Mouse (Mus musculus): ENCODE data around the gene Tbc1d7. TPM values are rescaled to one million over a fixed set of nuclear protein-coding genes. Genes with fewer than 3 reads are reported as not detected.

The Tbc1d7 gene
- polyA plus RNA-seq, 1 experiment from 2014 or later = 12.3 TPM

GRCm38 (mm10) chr13:43209560-43209959 is 38.3 kb upstream of the Tbc1d7 start:
- 0 out of 2 replicates have a peak, but pooled peaks have one; percentile 13 for ATAC-seq (ENCODE audit: insufficient read depth)
- Histone ChIP-seq H3K4me2 (peak overlapping the region; percentile 44), H3K27me3 (peaks cover 32% of the 10 kb centered on the region), H3K4me1 (replicated peaks) (peaks cover 39% of the 10 kb centered on the region), H3K27ac (replicated peaks) (peak overlapping the region; percentile 55; the same call in 1 of the 2 replicates), H3K4me3 (replicated peaks) (no peak overlapping the region), H3K9me3 (replicated peaks) (no peaks in the 10 kb centered on the region), H3K36me3 (replicated peaks) (no peaks in the 10 kb centered on the region), H3K9ac (no peak overlapping the region)
- 17% methylated on average over 5 of the region's 5 CpGs for WGBS (ENCODE audit: insufficient replicate concordance)

- peak overlapping the region; percentile 55 for H3K27ac ChIP-seq (replicated peaks)
- no peak overlapping the region for H3K4me3 ChIP-seq (replicated peaks)
- no peaks in the 10 kb centered on the region for H3K9me3 ChIP-seq (replicated peaks)
- peaks cover 28% of the 10 kb centered on the region for H3K27me3 ChIP-seq
- H3K4me1 ChIP-seq (replicated peaks) = peaks cover 41% of the 10 kb centered on the region
- peak overlapping the region; percentile 44 for H3K4me2 ChIP-seq
- no peak overlapping the region for H3K9ac ChIP-seq
- no peaks in the 10 kb centered on the region for H3K36me3 ChIP-seq (replicated peaks)
- 24% methylated on average over 16 of the region's 16 CpGs for WGBS (ENCODE audit: insufficient replicate concordance)
- ATAC-seq (ENCODE audit: insufficient read depth) = peak; percentile 59
Observed at GRCm38 (mm10) chr13:43208914-43209439, 37.7 kb upstream of the Tbc1d7 start.

GRCm38 (mm10) chr13:43206118-43206683 is 34.9 kb upstream of the Tbc1d7 start:
- Histone ChIP-seq H3K36me3 (replicated peaks) (no peaks in the 10 kb centered on the region), H3K27ac (replicated peaks) (no peak overlapping the region), H3K9ac (no peak overlapping the region), H3K4me3 (replicated peaks) (no peak overlapping the region), H3K27me3 (0 out of 2 replicates have a peak, but pooled peaks cover 13% of the 10 kb centered on the region), H3K4me2 (no peak overlapping the region), H3K9me3 (replicated peaks) (no peaks in the 10 kb centered on the region), H3K4me1 (replicated peaks) (peaks cover 33% of the 10 kb centered on the region)
- WGBS (ENCODE audit: insufficient replicate concordance) = 78% methylated on average over 12 of the region's 12 CpGs
- ATAC-seq (ENCODE audit: insufficient read depth) = no peak

- H3K4me2 ChIP-seq = no peak overlapping the region
- no peaks in the 10 kb centered on the region for H3K36me3 ChIP-seq (replicated peaks)
- no peak for ATAC-seq (ENCODE audit: insufficient read depth)
- WGBS (ENCODE audit: insufficient replicate concordance) = 38% methylated on average over 5 of the region's 5 CpGs
- peaks cover 13% of the 10 kb centered on the region for H3K27me3 ChIP-seq
- no peak overlapping the region for H3K4me3 ChIP-seq (replicated peaks)
- H3K4me1 ChIP-seq (replicated peaks) = peaks cover 30% of the 10 kb centered on the region
- H3K9me3 ChIP-seq (replicated peaks) = no peaks in the 10 kb centered on the region
- no peak overlapping the region for H3K27ac ChIP-seq (replicated peaks)
- H3K9ac ChIP-seq = no peak overlapping the region
Observed at GRCm38 (mm10) chr13:43203641-43204040, 32.3 kb upstream of the Tbc1d7 start.

- Histone ChIP-seq H3K36me3 (replicated peaks) (no peaks in the 10 kb centered on the region), H3K27me3 (peaks cover 17% of the 10 kb centered on the region), H3K4me2 (no peak overlapping the region), H3K4me1 (replicated peaks) (peaks cover 27% of the 10 kb centered on the region), H3K9ac (no peak overlapping the region), H3K4me3 (replicated peaks) (no peak overlapping the region), H3K27ac (replicated peaks) (no peak overlapping the region), H3K9me3 (replicated peaks) (no peaks in the 10 kb centered on the region)
- 73% methylated on average over 7 of the region's 7 CpGs for WGBS (ENCODE audit: insufficient replicate concordance)
- no peak for ATAC-seq (ENCODE audit: insufficient read depth)
Observed at GRCm38 (mm10) chr13:43203234-43203633, 31.9 kb upstream of the Tbc1d7 start.

- Histone ChIP-seq H3K9me3 (replicated peaks) (no peaks in the 10 kb centered on the region), H3K4me2 (no peak overlapping the region), H3K36me3 (replicated peaks) (no peaks in the 10 kb centered on the region), H3K4me1 (replicated peaks) (peaks cover 21% of the 10 kb centered on the region), H3K27me3 (peaks cover 25% of the 10 kb centered on the region), H3K27ac (replicated peaks) (no peak overlapping the region), H3K4me3 (replicated peaks) (no peak overlapping the region), H3K9ac (no peak overlapping the region)
- WGBS (ENCODE audit: insufficient replicate concordance) = 61% methylated on average over 10 of the region's 10 CpGs
- no peak for ATAC-seq (ENCODE audit: insufficient read depth)
Observed at GRCm38 (mm10) chr13:43202351-43202750, 31.1 kb upstream of the Tbc1d7 start.

- H3K4me2 ChIP-seq = no peak overlapping the region
- WGBS (ENCODE audit: insufficient replicate concordance) = 50% methylated on average over 22 of the region's 22 CpGs
- no peak for ATAC-seq (ENCODE audit: insufficient read depth)
Observed at GRCm38 (mm10) chr13:43201033-43201432, 29.7 kb upstream of the Tbc1d7 start.

GRCm38 (mm10) chr13:43200473-43200872 is 29.2 kb upstream of the Tbc1d7 start:
- peaks cover 34% of the 10 kb centered on the region for H3K4me1 ChIP-seq (replicated peaks)
- no peaks in the 10 kb centered on the region for H3K9me3 ChIP-seq (replicated peaks)
- H3K9ac ChIP-seq = no peak overlapping the region
- WGBS (ENCODE audit: insufficient replicate concordance) = 81% methylated on average over 22 of the region's 22 CpGs
- H3K27me3 ChIP-seq = peaks cover 41% of the 10 kb centered on the region
- no peak overlapping the region for H3K4me3 ChIP-seq (replicated peaks)
- no peaks in the 10 kb centered on the region for H3K36me3 ChIP-seq (replicated peaks)
- H3K4me2 ChIP-seq = no peak overlapping the region
- no peak overlapping the region for H3K27ac ChIP-seq (replicated peaks)
- no peak for ATAC-seq (ENCODE audit: insufficient read depth)

More at GRCm38 (mm10) chr13:43201033-43201432, 29.7 kb upstream of the Tbc1d7 start:
- peaks cover 31% of the 10 kb centered on the region for H3K4me1 ChIP-seq (replicated peaks)
- H3K27ac ChIP-seq (replicated peaks) = no peak overlapping the region
- H3K4me3 ChIP-seq (replicated peaks) = no peak overlapping the region
- H3K9me3 ChIP-seq (replicated peaks) = no peaks in the 10 kb centered on the region
- peaks cover 37% of the 10 kb centered on the region for H3K27me3 ChIP-seq
- no peak overlapping the region for H3K9ac ChIP-seq
- H3K36me3 ChIP-seq (replicated peaks) = no peaks in the 10 kb centered on the region

GRCm38 (mm10) chr13:43199749-43200148 is 28.4 kb upstream of the Tbc1d7 start:
- H3K4me1 ChIP-seq (replicated peaks) = peaks cover 34% of the 10 kb centered on the region
- no peak overlapping the region for H3K4me3 ChIP-seq (replicated peaks)
- WGBS (ENCODE audit: insufficient replicate concordance) = 49% methylated on average over 5 of the region's 5 CpGs
- ATAC-seq (ENCODE audit: insufficient read depth) = no peak
- H3K9ac ChIP-seq = no peak overlapping the region
- H3K27ac ChIP-seq (replicated peaks) = no peak overlapping the region
- no peak overlapping the region for H3K4me2 ChIP-seq
- H3K9me3 ChIP-seq (replicated peaks) = no peaks in the 10 kb centered on the region
- H3K36me3 ChIP-seq (replicated peaks) = no peaks in the 10 kb centered on the region
- H3K27me3 ChIP-seq = peaks cover 47% of the 10 kb centered on the region

GRCm38 (mm10) chr13:43199282-43199681 is 28.0 kb upstream of the Tbc1d7 start:
- no peak overlapping the region for H3K9ac ChIP-seq
- no peaks in the 10 kb centered on the region for H3K9me3 ChIP-seq (replicated peaks)
- peaks cover 52% of the 10 kb centered on the region for H3K27me3 ChIP-seq
- no peak overlapping the region for H3K4me2 ChIP-seq
- no peak for ATAC-seq (ENCODE audit: insufficient read depth)
- no peaks in the 10 kb centered on the region for H3K36me3 ChIP-seq (replicated peaks)
- WGBS (ENCODE audit: insufficient replicate concordance) = 61% methylated on average over 7 of the region's 7 CpGs
- H3K4me1 ChIP-seq (replicated peaks) = peaks cover 34% of the 10 kb centered on the region
- H3K4me3 ChIP-seq (replicated peaks) = no peak overlapping the region
- no peak overlapping the region for H3K27ac ChIP-seq (replicated peaks)

- Histone ChIP-seq H3K4me2 (no peak overlapping the region), H3K27me3 (peaks cover 71% of the 10 kb centered on the region), H3K36me3 (replicated peaks) (no peaks in the 10 kb centered on the region), H3K9me3 (replicated peaks) (no peaks in the 10 kb centered on the region), H3K4me3 (replicated peaks) (no peak overlapping the region), H3K9ac (no peak overlapping the region), H3K4me1 (replicated peaks) (peaks cover 50% of the 10 kb centered on the region), H3K27ac (replicated peaks) (no peak overlapping the region)
- 49% methylated on average over 6 of the region's 6 CpGs for WGBS (ENCODE audit: insufficient replicate concordance)
- ATAC-seq (ENCODE audit: insufficient read depth) = no peak
Observed at GRCm38 (mm10) chr13:43197187-43197586, 25.9 kb upstream of the Tbc1d7 start.

GRCm38 (mm10) chr13:43196000-43196399 is 24.7 kb upstream of the Tbc1d7 start:
- Histone ChIP-seq H3K27ac (replicated peaks) (no peak overlapping the region), H3K4me3 (replicated peaks) (no peak overlapping the region), H3K9me3 (replicated peaks) (no peaks in the 10 kb centered on the region), H3K27me3 (peaks cover 82% of the 10 kb centered on the region), H3K36me3 (replicated peaks) (no peaks in the 10 kb centered on the region), H3K4me2 (no peak overlapping the region), H3K9ac (no peak overlapping the region), H3K4me1 (replicated peaks) (peaks cover 57% of the 10 kb centered on the region)
- no peak for ATAC-seq (ENCODE audit: insufficient read depth)
- 14% methylated on average over 7 of the region's 7 CpGs for WGBS (ENCODE audit: insufficient replicate concordance)

Data from liver, embryonic 15.5 days (tissue).